Mouse (Mus musculus) right cerebral cortex, postnatal 36 days (tissue): ENCODE data around the gene Paxbp1.

Experiments
- DNase-seq, 2 experiments: peaks; one replicate each; pipeline ENCODE4 v3.0.0; 2022; ENCODE audit warnings: low spot score in 2 of 2, mixed read lengths in 1 of 2

The Paxbp1 gene

DNA sequence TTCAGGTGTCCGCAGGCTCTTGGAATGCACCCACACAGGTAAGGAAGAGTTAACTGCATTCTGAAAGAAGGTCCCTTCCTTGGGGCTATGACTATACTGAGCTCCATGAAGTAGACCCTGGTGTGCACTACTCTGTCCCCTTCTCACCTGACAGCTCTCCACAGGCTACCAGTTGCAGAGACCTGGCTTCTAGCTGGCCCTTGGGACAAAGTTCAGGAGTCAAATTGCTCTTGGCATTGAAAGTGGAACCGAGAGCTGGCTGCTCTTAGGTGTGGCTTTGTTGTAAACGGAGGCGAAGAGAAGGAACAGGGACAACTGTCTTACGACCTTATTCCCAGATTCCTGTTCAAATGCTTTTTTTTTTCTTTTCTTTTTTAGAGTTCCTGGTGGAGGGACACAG is 10.8 kb upstream of the Paxbp1 start:
- no peak for DNase-seq

DNA sequence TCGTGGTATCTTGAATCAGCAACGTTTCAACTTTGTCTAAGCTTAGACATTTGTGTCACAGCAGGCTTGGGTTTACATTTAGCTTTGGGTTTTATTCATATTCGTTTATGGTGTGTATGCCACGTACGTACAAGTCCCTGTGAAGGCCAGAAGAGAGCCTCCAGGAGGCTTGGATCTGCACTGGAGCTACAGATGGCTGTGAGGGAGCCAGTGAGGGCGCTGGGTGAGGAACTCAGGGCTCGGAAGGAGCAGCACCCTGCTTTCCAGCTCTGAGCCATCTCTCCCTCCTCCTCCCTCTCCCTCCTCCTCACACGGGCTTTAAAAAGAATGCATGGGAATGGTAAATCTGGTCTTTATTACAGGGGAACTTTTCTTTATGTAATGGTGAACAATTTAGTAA is 9.3 kb upstream of the Paxbp1 start:
- no peak for DNase-seq

DNA sequence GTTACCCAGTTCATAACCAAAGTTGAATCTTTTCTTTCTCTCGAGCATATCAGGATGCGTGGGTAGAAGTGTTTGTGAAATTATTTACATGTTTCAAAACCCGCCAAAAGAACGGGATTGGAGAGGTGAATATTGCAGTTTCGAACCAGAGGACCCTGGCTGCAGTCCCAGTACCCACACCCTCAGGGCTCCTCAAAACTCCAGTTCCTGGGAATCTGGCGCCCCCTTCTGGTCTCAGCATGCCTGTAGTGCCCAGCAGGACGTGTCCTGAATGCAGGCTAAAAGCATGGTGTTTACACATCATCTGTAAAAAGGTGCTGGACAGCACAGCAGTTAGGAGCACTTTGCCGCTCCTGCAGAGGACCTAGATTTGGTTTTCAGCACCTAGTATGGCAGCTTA is 1.2 kb upstream of the Paxbp1 start:
- no peak for DNase-seq

DNA sequence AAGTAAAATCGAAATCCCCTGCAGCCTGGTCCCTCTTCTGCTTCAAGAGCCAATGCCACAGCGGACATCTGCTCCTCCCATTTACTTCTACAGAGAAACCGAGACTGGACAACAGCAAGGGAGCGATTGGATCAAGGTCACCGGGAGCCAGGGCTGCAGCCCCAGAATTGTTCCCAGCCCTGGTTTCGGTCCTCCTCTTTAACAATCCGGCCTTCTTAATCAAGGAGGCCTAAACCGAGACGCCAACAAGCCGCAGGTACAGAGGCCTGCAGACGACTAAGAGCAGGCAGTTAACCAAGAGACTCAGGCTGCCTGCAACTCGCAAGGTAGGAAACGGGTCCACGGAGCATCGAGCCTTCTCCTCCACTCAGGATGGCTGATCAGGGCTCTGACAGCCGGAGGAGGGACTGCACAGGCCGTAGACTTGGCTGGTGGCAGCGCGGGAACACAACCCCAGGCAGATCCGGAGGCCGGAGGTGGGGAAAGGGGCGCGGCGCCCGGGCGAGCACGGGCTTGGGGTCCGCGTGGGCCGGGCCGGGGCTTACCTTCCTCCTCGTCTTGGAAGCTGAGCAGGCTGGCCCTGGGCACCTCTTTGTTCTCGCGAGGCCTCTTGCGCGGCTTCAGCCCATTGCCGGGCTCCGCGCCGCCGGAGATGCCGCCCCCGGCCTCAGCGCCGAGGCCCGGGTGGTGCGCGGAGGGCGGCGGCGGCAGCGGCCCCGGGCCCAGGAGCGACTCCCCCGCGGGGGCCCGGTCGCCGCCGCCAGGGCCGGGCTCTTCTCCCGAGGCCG is 688 bp downstream of the Paxbp1 start:
- peak; percentile 27 to 38 for DNase-seq

DNA sequence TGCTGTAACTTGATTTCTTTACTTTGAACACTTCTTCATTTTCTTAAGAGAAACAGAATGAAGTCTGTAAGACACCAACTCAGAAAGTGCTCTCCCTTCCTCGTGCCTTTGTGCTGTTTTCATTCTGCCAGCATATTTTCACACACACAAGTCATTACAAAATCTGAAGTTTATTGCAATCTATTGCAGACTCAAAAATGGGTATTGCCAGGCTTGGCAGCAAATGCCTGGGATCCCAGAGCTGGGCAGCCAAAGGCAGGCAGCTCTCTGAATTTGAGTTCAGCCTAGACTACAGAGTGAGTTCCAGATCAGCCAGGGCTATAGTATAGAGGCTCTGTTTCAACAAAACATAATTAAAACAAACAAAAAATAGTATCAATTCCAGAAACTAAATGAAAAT is 1.7 kb downstream of the Paxbp1 start:
- no peak for DNase-seq

DNA sequence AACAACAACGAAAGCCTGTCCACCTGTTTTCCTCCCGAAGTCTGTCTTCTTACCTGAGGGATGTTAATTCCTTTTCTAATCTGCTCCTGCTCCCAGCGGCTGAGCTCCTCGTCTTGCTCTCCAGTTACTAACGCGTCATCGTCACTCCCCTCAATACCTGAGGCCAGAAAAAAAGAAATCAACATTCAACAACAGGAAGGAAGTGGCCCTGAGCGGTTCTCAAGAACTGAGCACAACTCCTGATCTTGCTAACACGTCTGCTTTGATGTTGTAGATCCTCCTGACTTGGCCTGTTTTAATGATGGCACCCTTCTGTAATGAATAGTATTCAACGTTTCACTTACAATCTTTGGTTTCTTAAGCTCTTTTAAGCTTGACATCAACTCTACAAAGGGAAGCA is 8.5 kb downstream of the Paxbp1 start:
- DNase-seq, result no peak

DNA sequence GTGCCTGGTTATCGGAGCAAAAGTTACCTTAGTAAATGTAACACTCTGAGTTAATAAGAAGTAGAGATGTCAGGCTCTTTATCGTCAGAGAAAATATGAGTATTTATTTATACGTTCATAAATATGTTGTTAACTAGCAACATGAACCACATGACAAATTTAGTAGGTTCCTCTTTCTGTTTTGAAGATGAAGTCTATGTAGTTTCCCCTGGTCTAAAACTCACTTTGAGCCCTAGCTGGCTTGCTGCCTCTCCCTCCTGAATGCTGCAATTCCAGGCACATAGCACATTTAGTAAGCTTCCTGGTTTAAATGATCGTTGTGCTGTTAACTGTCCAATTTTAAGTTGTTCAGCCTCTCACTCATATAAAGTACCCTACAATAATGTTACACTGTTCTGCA is 13.6 kb downstream of the Paxbp1 start:
- no peak for DNase-seq

DNA sequence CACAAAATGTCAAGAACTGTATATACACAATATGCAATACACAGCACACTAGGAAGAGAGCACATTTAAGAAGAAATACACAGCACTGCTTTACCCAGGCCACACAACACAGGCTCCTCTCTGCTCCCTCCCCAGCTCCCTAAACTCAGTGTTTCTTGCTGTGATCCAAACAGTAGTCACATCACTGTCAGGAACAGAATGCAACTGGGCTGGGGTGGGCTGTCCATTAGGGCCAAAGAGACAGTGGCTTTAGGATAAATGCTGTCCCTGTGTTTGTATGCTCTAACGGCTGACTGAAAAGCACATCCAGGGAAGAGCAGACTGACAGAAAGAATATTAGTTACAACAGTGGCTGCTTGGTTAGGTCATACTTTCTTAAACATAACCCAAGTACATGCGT is 14.4 kb downstream of the Paxbp1 start:
- no peak for DNase-seq

DNA sequence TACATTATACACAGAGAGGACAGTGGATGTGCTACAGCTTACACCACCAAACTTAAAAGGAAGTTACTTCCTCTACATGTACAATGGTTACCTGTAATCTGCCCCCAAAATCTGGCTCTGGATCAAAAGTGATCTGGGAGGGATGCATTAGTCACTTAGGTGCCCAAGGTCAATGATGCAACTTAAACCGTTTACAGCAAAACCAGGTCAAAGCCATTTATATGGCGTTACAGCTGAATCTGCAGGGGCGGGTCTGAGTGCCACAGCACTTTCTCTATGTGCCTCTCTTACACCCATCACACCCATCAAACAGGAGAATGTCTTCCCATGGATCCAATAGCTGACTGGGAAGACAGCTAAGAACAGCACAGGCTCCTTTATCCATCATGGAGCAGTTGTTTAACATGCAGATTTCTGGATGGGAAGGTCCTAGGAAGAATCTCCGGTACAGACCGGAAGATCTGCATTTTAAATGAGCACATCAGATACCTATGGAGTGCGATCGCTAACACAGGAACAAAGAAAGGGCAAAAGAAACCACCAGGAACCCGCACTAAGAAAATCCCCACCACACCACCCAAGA is 15.1 kb downstream of the Paxbp1 start:
- no peak for DNase-seq

DNA sequence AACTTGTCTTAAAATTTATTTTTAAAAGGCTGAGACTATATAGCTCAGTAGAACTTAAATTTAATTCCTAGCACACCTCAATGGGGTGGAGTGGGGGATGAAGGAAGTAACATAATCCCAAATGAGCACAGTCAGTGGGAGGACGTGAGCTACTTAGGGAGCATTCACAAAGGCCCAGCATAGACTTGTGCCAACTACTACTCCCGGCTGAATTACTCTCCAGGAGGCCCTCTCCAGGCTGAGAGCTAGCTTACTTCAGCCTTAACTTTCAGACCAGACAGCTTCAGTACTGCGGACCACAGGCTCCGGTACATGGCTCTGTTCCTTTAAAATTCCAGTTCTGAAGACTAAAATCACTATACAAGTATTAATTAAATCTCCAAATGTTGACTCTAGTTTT is 18.1 kb downstream of the Paxbp1 start:
- DNase-seq, result no peak

DNA sequence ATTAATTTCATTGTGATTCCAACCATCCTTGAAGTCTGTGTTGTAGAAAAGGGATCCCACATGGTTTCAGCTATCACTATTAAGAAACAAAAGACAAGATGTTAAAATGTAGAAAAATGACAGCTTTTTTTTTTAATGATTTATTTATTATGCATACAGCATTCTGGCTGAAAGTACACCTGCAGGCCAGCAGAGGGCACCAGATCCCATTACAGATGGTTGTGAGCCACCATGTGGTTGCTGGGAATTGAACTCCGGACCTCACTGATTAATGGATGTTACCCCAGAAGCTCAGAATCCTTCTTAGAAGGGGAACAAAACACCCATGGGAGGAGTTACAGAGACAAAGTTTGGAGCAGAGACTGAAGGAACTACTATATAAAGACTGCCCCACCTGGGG is 21.0 kb downstream of the Paxbp1 start:
- no peak for DNase-seq

DNA sequence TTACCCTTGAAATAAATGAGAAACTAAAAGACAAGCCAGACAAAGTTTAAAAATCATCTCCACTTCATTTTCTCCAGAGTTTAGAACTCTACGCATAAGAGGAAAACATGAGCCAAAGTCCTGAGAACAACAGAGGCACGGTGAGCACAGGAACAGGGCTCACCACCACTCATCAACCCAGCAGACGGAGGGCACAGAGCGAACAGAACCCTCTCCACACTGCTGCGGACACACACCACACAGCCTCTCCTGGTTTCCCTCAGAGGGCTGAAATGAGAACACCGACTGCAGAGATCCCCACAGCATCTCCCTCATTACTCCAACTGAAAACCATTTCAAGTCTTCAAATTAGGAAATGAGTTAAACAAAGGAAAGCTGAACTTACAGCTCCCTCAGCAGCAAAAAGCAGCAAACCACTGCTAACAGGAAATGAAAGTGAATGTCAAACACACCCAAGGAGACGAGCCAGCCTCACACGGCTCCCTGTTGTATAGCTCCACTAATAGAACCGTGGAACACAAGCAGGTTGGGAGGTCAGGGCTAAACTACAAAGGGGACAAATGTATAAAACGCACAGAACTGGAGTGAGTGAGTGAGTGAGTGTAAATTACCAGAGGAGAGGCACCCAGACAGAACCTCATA is 23.4 kb downstream of the Paxbp1 start:
- no peak for DNase-seq

DNA sequence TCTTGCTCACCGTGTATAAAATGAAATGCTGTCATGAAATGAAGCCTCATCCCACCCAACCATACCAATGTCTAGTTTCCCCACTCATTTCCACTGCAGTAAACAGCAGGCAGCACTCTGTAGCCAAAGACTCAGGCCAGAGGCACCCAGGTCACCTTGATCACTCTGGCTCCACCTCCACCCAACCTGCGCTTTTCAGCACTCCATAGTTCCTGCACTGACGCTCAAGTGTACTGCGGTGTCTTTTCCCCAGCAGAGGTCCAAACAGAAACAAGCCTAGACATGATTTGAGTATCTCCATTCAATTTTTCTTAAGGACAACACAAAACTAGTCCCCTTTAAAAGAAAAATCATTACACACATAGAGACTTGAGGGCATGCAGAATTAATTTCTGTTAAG is 24.9 kb downstream of the Paxbp1 start:
- DNase-seq, result no peak

DNA sequence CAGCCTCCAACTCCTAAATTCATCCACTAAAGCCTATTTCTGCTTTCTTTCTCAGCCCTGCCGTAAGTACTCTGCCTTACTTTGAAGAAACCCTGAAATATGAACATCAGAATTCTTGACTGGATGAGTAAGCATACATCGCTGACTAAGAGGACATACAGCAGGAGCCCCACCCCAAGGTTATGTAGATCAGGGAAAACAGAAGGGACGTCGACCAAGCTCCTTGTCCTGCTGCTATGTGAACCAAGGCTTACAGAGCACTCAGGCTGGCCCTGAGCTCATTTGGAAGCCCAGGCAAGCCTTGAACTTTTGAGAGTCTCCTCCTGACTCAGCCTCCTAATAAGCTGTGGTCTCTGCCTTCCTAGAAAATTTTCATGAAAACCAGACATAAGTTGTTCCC is 28.6 kb downstream of the Paxbp1 start:
- DNase-seq, result no peak

DNA sequence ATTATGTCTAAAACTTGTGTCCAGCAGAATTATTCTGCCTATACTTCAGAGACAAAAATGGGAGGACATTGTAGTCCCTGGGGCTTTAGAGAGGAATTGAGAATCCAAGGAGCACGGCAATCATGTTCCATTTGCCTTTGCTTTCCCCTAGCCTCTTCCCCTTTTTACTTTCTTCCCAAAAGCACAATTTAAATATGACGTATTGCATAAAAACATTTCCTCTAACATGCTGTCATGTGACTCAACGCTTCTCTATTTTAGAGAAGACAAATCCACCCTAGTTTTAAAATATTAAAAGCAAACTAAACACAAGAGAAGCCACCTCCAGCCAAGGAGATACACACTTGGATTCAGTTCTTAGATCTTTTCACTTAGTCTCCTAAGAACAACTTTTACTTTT is 32.5 kb downstream of the Paxbp1 start:
- DNase-seq, result no peak

DNA sequence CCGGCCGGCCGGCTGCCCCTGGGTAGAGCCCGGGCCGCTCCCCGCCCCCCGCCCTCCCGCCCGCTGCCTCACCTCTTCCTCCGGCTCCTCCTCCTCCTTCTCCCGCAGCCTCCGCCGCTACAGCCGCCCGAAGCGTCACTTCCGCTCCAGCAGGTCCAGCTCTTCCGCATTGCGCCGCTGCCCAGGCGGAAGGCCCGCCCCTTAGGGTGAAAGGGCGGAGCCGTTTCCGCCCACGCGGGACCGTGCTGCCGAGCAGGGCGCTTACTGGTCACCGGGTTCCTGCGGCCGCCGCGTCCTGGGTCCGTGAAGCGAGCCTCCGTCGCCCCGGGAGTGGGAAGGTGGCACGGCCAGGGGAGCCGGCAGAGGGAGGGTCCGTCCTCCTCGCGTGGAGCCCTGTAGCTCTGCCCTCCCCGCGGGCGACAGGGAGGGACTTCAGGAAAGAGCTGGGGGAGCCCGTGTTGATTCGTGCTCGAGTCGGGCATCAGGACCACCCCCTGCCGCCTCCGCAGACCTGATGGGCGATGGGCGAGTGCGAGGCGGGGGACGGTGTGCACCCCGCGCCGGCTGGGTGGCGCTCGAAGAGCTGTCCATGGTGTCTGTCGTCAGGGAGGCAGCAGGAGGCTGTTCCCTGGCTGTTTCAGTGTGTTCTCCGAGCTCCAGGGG is 33.2 kb downstream of the Paxbp1 start, which contains the start of gene Synj1:
TSS of gene Synj1 (minus strand) at position 288 of the 663 bp plus-strand sequence.
- peak; percentile 90 to 92 for DNase-seq

DNA sequence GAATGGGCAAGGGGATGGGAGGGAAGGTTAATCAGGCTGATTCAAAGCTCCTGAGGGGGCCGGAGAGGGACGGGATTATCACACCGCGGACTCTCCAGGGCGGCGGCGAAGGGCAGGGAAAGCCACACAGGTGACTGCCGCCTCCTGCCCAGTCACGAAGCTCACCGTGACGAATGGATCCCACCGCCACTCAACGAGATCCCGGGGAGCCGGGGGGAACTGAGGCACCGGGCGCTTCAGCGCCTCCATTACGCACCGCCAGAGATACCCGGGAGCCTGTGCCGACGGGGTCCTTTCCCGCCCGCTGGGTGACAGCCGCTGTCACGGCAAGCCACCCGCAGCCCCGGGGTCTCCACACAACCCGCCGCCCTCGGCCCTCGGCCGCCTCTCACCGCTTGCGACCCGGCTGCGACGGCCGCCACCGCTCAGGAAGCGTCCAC is 33.7 kb downstream of the Paxbp1 start:
- DNase-seq, result peak in 1 of 2 experiments; percentile 42

DNA sequence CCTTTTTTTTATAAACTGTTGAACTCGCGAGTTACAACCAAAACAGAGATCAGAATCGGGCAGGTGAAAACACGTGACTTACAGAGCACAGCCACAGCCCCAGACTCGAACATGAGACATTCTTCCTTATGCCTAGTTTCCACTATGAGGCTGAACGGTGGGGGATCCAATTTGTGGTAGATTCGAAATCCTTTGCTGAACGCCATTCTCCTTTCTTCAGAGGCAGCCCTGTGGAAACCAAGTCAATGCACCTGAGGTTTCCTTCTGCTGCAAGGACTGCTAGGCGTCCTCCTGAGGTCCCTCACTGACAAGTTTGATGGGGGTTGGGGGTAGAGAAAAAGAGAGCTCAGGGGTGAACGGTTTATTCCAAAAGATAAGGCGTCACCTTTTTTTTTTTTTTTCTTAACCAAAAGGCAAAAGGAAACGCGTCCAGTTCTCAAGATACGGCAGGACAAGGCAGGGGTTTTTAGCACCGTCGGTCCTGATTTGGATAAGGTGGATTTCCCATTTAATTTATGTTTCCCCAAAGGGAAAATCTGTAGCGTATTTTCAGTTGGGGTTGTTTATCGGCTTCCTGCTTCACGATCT is 34.3 kb downstream of the Paxbp1 start:
- DNase-seq, result no peak

DNA sequence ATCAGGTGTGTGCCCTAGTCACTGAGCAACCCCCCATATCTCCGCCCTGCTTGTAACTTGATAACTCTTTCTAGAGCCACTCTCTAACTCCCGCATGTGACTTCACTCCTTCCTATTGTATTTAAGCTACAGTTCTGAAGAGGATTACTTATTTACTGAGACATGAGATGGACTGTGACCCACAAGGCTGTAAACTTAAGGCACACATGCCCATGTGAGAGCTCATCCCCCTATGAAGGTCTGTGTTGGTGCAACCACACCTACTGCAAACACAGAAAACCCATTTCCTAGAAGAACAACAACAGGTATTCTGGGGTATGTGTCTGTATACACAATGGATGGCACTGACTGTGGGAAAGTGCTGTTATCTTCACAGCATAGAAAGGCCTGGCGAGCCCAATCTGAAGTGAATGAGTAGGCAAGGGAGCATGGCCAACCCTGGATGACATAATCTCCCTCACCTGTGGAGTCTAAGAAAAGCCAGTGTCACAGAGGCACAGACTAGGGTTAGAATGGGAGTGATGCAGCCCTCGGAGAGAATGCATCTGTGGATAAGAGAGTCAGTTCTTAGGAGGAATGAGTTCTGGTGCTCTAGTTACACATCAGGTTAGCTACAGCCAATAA is 39.3 kb downstream of the Paxbp1 start:
- no peak for DNase-seq

DNA sequence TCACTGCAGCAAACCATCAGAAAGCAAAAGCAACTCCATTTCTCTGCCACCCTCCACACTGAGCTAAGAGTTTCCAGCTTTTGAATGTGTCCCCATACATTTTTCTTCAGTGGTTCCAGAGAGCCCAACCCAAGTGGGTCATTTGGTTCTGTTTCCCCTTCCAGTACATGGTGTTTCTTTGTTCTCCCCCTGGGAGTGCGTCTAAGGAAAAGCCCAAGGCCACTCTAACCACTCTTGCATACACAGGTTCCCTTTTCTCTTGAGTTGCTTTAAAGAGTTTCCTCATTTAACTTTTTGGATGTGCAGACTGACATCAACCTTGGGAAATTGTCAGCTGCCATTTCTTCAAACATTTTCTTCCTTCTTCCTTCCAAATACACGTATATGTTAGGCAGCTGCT is 43.2 kb downstream of the Paxbp1 start:
- DNase-seq, result no peak

DNA sequence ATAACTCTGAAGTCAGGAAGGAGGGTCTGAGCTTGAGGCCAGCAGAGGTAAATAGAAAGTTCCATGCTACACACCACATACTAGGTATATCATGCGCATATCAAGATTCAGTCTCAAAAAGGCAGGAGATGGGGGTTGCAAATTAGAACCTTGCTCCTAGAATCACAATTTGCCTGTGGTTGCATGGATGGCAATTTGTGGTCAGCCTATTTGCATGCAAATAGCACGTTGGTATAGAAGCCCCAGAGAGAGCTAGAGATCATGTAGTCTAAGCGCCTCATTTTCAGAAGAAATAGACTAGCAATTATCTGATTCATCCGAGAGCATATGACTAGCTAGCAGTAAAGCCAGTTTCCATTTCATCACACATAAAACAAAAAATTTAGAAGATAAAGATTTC is 44.5 kb downstream of the Paxbp1 start:
- no peak for DNase-seq

DNA sequence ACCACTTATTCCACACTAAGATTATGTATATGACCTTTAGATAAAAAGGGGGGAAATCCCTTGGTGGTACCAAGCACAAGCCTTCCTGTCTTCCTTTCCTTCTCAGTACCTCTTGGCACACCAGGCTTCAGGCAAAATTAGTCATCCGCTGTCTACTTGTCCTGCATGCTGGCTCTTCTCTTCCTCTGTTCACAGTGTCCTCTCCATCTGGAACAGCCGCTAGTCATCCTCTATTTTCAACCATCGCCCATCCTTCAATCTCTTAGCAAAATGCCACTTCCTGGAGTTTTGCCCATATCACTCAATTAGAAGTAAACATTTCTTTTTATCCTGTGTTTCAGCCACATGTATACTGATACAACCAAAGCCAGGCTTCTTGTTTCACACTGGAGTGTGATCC is 46.5 kb downstream of the Paxbp1 start:
- no peak for DNase-seq
